Mouse (Mus musculus) cerebellum, adult 9-11 months (tissue): ENCODE results near the gene Elf1.

Experiments used
- DNase-seq: peaks from one replicate; pipeline ENCODE4 v3.0.0; 2022

Elf1 gene

GRCm38 (mm10) chr14:79490246-79490645 is 9.3 kb downstream of the Elf1 start:
- no peak for DNase-seq

- no peak for DNase-seq
These were observed 13.4 kb downstream of the Elf1 start for GRCm38 (mm10) chr14:79494349-79494748.

DNA sequence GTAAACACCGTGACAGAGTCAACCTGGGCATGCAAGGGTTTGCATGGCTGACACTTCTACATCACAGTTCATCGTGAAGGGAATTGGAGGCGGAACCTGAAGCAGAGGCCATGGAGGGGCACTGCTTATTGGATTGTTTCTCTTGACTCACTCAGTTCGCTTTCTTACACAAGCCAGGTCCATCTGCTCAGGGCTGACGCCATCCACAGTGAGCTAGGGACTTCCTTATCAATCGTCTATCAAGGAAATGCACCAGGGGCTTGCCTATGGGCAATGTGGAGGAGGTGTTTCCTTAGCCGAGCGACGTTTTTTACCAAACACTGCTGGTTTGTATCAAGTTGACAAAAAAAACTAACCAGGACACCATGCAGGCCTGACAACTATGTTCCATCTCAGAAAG is 18.3 kb downstream of the Elf1 start:
- DNase-seq = no peak

GRCm38 (mm10) chr14:79500756-79501155 is 19.8 kb downstream of the Elf1 start:
- no peak for DNase-seq

GRCm38 (mm10) chr14:79503371-79504075 is 22.5 kb downstream of the Elf1 start:
- no peak for DNase-seq

DNA sequence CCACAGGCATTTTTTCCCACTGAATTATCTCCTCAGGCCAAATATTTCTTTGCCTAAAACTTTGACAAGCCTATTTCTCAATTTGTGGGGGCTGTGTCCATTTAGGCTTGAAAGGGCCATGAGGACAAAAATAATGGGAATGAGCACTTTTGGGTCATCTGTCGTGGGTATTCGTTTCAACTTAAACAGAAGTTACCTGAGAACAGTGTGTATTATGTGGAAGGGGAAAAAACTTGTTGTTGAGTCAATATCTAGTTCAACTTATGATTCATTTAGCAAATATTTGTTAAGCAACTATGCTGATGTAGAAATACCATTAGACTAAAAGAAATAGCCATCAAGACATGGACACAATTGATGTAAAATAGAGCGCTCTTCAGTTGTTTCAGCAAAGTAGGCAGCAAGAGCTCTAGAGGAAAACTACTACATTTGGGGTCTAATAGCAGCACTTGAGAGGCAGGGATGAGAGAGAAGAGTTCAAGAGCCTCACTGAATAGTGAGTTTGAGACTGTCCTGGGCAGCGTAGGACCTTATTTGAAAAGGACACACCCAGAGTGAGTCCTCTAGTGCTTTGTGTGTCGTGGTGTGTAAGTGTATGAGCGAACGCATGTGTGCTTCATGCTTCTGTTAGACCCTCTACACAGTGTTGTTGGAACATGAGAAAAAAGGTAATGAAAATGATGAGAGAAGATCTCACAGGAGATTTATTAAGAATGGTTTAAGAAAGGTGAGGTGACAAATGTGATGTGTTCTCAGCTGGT is 23.4 kb downstream of the Elf1 start:
- DNase-seq = no peak

DNA sequence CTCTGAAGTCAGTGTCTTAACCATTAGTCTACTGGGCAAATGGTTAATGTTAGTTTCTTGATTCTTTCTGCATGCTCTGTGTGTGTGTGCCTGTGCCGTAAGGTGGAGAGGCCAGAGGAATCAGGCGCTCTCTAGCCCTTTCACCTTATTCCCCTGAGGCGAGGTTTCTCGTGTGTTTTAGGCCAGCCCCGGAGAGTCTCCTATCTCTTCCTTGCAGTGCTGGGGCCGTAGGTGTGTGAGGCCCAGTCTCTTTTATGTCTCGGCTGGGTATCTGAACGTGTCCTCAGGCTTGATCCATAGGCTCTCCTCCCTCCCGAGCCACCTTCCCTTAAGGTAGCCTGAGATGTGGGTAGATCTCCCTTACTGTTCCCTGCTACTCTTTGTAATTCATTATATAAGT is 25.2 kb downstream of the Elf1 start:
- DNase-seq = no peak

DNA sequence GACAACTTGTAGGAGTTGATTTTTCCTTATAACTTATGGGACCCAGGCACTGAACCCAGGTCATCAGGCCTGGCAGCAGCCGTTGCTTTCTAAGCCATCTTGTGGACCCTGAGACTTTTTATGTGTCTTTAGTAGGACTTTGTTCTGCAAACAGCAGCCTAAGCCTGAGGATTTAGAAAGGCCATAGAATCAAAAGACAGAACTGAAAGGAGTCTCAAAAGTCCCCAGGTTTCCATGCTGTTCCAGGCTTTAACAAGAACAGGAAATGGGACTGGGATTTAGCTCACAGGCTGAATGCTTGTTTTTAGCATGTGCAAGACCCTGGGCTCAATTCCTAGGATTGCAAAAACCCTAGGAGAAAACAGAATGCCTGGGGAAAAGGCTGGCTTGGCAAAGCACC is 26.9 kb downstream of the Elf1 start:
- DNase-seq = no peak

DNA sequence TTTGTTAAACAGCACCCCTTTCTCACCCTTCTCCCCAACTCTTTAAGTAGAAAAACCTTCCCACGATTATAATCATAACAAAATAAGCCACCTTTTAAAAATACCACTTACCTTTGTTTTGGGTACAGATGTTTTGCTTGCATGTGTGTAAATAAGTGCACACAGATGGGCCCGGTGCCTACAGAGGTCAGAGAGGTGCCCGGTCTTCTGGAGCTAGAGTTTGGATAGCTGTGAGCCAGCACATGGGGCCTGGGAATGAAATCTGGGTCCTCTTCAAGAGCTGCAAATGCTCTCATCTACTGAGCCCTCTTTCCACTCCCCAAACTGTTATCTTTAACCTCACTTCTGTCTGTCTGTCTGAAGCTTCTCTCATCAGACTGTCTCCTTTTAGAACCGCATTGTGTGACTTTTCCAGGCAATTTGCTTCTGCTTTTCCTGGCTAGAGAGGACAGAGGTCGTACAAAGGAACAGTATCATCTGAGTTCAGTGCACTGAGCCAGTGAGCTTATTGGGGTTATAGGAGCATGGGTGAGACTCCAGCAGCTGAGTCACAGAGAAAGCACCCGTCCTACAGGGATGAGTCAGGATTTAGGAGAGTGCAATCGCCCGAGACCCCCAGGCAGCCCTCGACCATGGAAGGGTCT is 27.8 kb downstream of the Elf1 start:
- no peak for DNase-seq

DNA sequence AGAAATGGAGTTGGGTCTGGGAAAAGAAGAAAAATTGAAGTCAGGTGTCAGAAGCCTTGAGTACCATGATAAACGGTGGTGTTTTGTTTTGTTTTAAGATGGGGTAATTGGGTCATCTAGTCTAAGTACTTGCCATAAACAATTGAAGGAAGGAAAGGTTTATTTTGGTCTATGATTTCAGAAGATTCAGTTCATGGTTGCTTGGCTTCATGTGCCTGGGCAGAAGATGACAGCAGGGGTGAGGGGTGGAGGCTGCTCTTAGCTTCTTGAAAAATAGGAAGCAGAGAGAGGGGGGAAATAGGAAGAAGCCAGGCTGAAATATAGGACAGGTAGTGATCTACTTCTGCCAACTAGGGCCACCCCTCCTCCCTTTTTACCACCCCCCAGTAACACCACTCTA is 30.5 kb downstream of the Elf1 start:
- DNase-seq = no peak

- no peak for DNase-seq
These were observed 33.0 kb downstream of the Elf1 start for GRCm38 (mm10) chr14:79513951-79514350.

- DNase-seq = no peak
These were observed 34.1 kb downstream of the Elf1 start for GRCm38 (mm10) chr14:79515100-79515499.

GRCm38 (mm10) chr14:79515511-79516242 is 34.7 kb downstream of the Elf1 start:
- DNase-seq = no peak

DNA sequence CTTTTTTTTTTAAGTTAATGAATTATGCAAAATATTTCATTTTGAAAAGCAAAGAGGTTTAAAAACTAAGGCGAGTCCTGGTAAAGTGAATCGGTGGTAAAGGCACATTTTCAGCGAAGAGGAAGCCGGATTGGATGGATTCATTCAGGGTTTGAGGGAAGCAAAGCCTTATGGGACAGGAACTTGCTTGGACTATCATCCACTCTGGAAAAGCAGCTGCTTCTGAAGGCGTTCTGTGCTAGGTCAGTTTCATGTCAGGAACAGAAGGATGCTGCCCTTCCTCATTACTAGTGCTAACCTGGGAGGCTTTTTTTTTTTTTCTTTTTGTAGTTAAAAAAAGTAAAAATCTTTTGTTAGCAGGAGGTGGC is 35.2 kb downstream of the Elf1 start:
- no peak for DNase-seq

DNA sequence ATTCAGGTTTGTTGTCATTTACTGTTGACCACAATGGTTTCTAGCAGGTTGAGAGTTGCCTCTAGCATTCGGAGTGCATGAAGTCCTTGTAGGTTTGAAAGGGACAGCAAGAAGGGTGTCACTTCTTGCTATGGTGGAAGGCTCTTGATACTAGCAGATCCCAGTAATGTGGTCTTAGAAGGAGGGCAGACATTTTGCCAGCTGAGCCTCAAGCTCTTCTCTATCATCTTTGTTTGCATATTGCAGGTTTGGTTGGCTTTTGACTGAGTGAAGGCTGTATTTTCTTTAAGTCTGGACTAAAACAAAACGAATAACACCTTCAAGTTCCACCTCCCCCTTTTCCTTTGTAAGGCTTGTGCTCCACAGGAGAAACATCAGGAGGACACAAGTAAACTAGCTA is 35.8 kb downstream of the Elf1 start:
- no peak for DNase-seq

- no peak for DNase-seq
These were observed 36.3 kb downstream of the Elf1 start for GRCm38 (mm10) chr14:79517185-79517740.

DNA sequence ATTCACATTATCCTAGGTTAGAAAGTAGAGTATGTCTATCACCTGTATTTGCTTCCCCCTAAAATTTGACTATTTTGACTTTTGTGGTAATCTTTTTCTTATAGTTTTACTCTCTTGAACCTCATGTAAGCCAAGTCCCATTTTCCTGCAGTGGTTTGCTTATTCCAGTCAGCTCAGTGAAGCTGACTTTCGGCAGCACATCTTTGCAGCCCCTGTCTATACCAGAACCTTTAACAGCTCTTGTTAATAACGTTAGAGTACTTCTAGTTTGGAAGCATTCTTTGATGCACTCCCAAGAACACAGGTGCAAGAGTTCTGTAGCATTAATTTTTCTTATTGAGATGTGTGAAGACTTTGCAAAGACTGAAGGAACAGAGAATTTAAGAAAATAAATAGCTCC is 37.1 kb downstream of the Elf1 start:
- DNase-seq = no peak

GRCm38 (mm10) chr14:79518761-79519662 is 38.0 kb downstream of the Elf1 start:
- no peak for DNase-seq

GRCm38 (mm10) chr14:79519663-79519975 is 38.6 kb downstream of the Elf1 start:
- DNase-seq = no peak

DNA sequence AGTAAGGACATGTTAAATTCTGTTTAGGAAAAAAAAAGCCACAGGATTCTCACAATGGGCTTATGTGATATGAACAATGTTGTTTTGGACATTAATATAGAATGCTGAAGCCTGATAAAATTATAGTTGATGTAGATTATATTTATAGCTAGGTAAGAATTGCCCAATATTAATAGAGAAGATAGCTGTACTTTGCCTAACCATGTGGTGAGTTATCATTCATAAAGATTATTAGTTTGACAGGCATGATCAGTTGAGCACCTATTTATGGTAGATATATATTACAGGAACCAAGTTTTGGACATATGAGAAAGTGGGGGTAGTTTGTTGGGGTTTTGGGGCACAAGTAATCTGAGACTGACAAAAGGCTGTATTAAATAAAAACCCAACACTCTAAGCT is 39.6 kb downstream of the Elf1 start:
- no peak for DNase-seq

DNA sequence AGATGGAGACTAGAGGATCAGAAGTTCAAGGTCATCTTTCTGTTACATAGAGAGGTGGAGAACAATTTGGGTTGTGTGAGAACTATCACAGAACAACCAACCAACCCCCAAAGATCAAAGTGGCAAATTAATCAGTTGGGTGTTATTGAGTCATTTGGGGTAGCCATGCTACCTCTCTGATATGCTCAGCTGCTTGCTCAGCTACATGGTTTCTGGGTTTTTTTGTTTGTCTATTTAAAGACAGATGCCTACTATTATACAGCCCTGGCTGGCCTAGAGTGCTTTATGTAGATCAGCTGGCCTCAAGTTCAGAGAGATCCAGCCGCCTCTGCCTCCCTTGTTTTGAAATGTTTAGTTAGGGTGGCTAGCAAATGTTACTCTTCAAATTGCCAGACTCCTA is 40.1 kb downstream of the Elf1 start:
- no peak for DNase-seq

GRCm38 (mm10) chr14:79521471-79522117 is 40.6 kb downstream of the Elf1 start:
- DNase-seq = no peak
